Mouse (Mus musculus) heart, adult 8-10 months (tissue): Measurements from ENCODE around the gene S100a2. TPM values are rescaled to one million over a fixed set of nuclear protein-coding genes. Genes with fewer than 3 reads are reported as not detected.

Experiments
- DNase-seq: peaks from one replicate; pipeline ENCODE4 v3.0.0; 2022; ENCODE audit warnings: low spot score
- total RNA-seq, 4 experiments: library from RNA; stranded (reverse); gene quantifications; 2 replicates each; pipeline ENCODE4 v1.2.4; 2022

Gene S100a2
- total RNA-seq, result not detected

DNA sequence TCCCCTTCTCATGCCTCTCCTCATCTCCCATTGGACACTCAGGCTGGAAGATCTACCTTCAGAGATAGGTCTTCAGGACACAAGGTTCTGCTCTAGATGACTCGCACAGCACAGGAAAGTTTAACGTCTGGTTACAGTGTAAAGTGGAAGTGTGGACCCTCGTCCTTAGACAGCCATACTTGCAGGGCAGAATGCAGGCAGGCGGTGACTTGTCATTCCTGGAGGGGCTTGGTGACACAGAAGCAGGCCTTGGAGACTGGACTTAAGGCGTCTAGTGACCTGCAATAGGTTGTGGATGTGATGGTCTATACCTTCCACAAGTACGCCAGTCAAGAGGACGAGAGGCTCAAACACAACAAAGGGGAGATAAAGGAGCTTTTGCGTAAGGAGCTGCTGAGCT is at the start of gene S100a2:
S100a2 (plus strand) TSS at position 301 of the 400 bp plus-strand sequence.
- no peak for DNase-seq

DNA sequence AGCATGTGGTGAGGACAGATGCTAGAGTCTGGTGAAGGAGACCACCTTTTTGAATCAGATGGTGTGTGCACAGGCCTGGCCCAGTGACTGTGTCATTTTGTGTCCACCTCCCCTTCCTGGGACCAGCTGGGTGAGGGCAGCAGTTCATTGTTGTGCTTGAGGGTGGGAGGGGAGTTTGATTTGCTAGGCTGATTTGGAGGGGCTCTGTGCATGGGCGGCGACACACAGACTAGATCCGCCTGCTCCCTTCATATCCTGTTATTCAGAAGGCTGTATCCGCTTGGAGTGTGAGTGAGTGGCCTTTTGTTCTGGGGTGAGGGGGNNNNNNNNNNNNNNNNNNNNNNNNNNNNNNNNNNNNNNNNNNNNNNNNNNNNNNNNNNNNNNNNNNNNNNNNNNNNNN is 49.1 kb upstream of the S100a2 start:
- peak; percentile 78 for DNase-seq

DNA sequence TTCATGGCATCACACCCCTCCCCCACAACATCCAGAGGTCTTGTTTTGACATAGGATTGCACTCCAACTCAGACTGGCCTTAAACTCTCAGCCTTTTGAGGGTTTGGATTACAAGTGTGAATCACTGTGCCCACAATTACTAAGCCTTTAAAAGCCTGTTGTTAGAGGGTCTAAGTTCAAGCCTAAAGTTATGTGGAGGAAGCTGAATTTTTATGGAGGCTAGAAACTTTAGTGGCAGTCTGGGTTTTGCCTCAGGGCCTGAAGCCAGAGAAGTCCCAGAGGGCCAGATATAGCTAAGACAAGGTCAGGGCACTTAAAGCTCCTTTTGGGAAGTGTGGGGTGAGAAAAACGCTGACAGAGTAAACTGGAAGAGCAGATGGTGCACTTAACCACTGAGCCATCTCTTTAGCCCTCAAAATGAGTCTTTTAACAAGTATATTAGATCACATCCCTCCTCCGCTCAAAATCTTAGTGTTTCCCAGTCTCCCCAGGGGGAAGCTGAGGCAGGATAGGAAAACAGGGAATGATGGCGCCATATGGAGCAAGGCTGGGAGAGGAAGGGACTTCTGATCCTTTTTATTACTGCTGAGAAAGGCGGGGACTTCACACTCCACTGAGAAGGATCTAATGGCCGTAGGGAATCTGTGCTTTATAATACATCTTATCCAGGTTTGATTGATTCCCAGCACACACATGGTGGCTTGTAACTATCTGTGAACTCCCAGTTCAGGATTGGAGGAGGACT is 40.2 kb upstream of the S100a2 start:
- DNase-seq, result no peak

DNA sequence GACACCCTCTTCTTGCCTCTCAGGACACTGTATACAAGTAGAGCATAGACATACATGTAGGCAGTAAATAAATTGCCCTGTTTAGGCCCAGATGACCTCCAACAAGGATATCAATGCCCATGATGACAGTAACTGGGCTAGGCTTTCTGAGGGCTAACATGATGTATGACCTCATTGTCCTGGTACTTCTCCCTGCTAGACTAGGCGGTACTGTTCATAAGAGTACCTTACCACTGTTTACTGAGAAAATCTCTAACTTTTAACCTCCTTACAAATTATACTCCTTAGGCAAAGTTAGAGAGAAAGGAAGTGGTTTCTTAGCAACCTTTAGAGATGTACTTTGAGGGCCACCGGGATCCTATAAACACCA is 39.6 kb upstream of the S100a2 start:
- no peak for DNase-seq

DNA sequence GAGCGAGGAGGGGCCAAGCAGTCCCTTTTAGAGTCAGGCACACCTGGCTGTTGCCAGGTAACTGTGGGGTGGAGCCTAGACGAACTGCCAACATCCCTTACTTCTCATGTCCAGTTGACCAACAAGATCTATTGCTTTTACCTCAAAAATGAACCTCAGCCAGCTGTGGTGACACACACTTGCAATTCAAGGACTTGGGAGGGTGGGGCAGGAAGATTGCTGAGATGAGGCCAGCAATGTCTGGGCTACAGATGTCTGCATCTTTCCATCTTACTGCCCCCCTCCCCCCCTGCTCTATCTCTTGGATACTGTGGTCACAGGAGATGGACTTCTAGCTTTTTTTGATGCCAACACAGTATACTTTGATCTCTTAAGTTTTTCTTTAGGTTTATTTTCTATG is 37.8 kb upstream of the S100a2 start:
- DNase-seq, result no peak

DNA sequence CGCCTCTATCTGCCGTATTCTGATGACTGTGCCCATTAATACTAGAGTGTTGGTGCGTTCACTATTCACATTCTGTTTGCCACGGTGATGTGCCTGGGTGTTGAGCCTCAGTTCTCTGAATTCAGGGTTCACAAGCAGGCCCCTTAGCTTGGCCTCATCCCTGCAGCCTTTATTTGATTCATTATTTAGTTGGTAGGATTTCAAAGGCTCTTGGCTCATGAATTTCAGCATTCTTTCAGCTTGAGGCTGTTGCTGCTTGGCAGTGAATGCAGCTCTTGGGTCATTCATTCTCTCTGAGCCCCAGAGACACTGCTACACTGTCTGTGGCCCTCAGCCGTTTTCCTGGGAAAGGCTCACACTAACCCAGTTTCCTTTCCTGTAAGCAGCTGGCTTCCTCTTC is 34.1 kb upstream of the S100a2 start:
- DNase-seq, result peak; percentile 45

DNA sequence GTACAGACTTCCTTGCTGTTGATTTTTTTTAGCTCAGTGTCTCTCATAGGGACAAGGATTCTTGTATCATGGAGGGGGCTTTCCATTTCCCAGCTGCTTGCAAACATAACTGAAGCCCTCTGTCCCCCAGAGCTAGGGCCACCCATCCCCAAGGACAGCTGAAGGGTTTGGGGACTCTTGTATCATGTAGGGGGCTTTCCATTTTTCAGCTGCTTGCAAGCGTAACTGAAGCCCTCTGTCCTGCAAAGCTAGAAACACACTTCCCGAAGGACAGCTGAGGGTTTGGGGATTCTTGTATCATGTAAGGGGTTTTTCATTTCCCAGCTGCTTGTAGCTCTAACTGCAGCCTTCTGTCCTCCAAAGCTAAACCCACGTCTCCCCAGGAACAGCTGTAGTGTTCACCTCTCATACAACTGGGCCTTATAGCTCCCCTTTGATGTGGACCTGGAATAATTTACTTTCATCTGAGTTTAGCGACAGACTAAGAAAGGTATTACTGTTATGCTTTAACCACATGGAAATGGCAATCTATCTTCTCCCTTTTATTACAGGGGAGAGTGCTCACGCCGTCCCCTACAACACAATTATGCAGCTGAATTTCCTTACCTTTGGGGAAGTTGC is 29.9 kb upstream of the S100a2 start, which contains the start of gene S100a3:
S100a3 (plus strand) TSS at position 571 of the 621 bp plus-strand sequence.
- no peak for DNase-seq

DNA sequence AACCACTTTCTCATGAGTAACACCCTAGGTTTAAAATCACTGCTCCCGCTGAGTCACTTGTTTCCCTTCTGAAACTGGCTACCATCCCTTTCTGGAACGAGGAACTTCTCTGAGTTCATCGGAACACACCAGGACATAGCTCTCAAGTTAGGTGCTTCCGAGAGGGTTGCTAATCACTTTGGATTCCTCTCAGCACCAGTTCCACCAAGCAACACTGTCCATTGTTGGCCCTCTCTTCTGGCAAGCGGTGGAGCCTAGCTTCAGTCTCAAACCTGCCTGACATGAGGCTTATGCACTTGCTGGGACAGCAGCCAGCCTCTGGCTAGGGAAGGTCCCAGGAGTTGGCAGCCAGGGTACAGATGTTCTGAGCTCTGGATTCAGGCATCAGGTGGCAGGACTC is 15.4 kb upstream of the S100a2 start:
- peak; percentile 31 for DNase-seq

DNA sequence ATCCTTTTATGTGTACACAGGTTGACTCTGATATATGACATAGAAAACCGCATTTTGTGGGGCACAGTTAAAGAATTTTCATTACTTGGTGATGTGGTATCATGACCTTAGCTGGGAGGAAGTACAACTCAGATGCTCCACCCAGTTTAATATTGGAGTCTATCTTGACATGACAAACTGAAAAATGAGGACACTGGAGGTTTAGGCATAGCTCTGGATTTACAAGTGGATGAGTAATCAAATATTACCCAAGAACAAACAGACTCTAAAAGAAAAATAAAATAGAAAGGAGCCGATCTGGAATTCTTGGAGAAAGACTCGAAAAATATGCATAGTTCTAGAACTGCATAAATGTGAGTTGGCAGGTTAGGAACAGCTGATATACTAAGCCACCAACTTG is 14.7 kb upstream of the S100a2 start:
- no peak for DNase-seq

DNA sequence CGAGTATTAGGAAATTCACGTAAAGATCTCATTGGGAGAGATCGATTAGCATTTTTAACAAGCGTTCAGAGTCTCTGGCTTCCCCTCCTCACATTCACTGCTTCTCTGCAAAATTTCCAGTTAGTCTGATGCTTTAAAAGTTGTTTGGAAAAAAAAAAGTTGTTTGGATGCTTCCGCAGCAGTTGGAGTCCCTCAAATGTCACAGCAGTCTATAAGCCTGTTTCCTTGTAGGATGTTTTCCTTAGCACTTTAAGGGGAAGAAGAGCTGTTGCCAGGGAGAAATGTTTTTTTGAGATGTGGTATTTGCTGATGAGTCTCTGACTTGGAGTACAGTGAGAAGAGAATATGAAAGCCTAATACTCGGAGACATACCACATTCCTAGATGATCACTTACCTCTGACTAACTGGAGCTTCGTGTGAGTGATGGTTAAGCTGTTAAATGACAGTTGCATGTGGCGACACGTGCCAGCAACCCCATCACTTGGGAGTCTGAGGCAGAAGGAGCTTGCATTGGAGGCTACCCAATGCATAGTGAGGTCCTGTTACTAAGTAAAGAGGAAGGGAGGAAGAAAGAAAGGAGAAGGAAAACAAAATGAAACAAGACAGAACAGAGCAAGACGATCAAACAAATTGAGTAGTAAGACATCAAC is 13.6 kb upstream of the S100a2 start:
- DNase-seq, result no peak

DNA sequence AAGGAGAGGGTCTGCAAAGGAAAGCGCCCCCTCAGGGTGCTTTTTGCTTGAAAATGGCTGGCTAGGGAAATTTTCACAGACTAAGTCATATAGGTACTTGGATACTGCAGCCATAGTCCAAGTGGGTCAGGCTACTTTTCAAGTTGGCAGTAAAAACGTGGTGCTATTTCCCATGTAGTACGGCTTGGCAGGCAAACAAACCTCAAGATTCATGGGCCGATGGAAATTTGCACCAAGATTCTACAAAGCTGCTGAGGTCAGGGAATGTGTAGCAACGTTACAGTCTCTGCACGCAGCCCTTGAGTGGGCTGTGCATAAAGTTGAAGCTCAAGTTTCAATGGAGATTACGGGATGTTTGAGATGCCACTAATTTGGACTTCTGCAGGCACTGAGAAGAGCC is 10.6 kb upstream of the S100a2 start:
- no peak for DNase-seq

DNA sequence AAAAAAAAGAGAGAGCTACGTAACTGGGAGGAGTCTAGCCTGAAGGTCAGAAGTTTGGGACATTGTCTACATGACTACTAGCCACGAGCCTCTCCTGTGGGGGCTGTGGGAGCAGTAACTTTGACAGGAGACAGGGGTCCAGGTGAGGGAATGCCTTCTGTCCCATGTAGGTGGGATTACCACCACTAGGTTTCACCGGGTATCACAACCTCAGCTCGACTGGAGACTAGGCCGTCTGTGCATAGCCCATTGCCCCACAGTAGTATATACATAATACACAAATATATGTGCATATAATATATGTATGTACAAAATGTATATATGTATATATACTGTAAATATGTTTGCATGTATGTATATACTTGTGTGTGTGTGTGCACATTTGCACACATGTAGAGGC is 8.9 kb upstream of the S100a2 start:
- DNase-seq, result no peak

DNA sequence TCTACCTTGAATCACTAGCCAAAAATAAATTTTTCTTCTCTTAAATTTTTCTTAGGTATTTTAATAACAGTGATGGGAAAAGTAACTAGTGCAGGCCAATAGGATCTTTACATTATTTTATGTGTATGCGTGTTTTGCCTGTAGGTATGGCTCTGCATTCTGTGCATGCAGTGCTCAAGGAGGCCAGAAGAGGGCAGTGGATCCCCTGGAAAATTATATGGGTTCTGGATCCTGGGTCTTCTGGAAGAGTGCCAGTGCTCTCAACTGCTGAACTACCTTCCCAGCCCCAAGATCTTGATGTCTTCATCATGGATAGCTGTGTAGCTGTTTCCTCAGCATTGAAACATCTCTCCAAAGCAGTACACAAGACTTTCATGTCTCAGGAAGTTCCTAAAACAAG is 7.9 kb upstream of the S100a2 start:
- DNase-seq, result no peak

DNA sequence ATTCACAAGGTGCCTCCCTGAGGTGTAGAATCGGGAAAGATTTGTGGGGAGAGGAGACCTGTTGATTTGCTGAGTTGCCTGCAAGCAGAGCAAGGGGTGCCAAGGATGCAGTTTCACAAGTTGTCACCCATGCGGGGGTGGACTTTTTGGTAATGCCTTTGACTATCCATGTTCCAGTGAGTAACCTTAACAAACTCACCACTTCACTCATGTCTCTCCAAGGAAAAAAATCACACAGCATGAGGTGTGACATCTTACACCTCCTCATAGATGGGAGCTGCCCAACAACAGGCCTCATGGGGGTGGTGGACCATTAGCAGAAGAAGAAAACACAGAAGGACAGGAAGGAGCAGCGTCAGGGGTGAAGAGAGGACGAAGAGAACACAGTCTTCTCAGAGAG is 7.5 kb upstream of the S100a2 start:
- DNase-seq, result no peak

DNA sequence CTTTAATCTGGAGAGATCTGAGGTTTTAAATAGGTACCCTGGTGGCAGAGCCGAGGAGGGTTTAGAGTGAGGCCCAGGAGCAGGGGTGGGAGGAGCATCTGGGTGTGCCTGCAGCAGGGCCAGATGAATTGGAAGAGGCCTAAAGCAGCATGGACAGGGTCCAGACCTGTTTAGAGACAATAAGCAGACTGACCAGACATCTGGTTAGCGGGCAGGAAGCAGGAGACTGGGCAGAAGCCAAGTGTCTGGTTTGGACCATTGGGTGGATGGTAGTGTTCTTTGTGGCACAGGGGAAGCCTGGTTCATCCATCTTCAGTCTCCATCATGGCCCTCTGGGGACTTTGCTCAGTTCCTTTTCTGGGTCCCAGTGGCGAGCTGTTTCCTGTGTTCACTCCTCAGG is 6.2 kb upstream of the S100a2 start:
- peak; percentile 66 for DNase-seq

DNA sequence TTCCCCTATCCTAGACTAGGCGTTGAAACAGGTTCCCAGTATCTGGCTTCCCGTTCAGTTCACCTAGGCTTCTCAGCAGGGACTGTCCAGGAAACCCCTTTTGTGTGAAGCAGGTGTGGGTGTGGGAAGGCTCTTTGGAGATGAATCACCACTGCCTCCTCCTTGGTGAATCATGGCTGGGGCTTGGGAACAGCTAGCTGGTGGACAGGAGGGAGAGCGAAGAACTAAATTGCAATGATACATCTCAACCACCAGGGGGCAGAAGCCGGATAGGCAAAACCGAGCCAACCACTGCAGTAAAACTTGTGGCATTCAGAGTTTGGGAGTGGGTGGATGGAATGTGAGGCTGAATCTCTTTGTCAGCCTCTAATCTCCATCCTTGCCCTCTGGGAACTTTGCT is 4.5 kb upstream of the S100a2 start:
- DNase-seq, result peak; percentile 75

DNA sequence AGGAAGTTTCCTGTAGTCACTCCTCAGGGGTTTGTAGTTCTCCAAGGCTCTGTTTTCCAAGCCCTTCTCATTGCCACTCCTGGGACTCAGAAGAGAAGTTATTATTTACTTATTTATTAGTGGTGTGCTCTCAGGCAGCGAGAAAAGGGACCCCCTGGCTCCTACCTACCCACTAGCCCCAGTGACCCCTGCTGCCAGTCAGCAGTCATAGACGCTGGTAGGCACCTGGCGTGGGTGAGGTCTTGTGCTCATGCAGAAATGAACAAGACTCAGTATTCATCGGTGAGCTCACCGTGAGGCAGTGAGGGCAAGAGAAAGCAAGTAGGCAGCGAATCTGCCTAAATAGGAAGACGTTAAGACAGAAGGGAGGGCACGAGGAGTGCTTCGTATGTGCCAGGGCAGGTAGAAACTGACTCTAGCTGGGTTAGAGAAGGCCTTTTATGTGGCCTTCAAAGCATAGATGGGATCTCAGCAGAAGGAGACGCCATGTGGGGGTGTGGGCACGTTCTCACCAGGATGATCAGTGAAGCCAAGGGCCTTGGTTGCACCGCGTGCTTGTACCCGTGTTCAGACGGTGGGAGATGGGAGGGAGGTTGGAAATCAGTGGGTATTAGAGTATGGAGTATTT is 3.9 kb upstream of the S100a2 start:
- no peak for DNase-seq

DNA sequence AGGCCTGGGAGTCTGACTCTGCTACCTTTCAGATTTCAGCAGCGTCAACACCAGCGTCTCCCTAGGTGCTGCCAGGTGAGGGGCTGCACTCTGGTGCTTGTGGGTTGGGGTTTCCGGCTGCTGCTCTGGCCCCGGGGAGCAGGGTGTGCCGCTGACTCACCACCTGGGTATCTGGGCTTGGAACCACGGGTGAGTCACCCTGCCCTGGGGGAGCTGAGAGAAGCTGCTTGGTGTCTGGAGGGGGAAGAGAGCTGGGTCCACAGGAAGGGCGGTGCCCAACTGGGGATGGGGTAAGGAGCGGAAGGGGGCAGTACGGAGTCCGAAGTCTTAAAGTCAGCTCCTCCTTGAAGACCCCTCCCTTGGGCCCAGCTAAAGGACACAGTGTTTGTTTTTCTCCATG is 3.1 kb upstream of the S100a2 start:
- peak; percentile 77 for DNase-seq

DNA sequence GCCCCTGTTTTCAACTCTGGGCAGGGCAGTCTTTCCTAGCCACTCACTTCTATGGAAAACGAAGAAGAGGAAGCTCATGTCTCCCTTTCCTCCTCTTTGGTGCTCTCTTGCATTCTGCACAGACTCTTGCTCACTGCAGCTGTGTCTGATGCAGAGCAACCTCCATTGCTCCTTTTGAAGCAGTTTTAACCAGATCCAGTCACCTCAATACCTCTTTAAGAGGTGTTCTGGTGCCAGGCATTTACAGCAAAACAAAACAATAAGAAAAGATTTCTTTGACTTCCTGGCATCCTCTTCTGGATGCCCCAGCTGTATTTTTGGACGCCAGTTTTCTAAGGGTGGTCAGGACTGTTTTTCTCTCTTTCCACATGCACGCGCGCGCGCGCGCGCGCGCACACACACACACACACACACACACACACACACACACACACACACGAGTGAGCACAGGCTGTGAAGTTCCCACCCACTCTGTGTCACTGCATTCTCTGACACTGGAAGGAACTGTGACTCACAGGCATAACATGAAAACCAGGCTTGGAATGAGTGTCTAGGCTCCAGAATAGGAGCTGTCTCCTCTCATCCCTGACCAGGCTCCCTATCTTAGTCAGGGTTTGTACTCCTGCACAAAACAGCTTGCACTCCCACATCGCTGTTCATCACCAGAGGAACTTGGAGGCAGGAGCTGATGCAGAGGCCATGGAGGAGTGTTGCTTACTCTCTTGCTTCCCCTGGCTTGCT is 2.5 kb upstream of the S100a2 start:
- peak; percentile 32 for DNase-seq

DNA sequence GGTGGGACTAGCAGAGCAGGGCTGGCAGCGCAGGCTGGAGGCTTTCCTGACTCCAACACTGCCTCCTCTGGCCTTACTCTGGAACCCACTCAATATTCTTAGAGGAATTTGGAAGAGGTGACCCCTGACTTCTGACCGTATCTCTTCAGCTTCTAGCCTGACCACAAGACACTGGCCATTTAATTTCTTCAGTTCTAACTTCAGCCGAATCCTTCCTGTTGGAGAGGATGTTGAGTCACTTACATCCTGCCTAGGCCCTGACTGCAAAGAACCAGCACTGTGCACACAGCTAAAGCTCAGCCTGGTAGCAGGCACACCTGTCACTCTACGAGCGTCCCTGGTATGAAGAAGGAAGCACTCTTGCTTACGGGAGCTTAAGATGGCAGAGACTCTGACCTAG is 657 bp upstream of the S100a2 start:
- no peak for DNase-seq

DNA sequence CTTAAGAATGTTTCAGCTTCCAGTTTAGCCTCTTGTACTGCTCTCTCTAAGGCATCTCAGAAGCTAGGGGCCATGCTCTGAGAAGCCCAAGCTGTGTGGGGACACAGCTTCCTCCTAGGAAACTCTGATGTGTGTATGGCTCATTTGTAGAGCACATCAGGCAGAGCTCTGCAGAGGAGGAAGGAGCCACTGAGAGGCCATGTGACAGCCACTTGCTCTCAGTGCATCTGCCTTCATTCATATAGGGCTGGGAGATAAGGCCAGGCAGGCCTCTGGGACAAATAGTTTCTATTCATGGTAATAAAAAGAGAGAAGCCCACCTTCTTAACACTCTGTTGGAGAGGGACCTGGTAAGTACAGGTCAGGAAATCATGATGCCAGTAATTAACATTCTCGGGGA is 4.4 kb downstream of the S100a2 start:
- DNase-seq, result no peak

DNA sequence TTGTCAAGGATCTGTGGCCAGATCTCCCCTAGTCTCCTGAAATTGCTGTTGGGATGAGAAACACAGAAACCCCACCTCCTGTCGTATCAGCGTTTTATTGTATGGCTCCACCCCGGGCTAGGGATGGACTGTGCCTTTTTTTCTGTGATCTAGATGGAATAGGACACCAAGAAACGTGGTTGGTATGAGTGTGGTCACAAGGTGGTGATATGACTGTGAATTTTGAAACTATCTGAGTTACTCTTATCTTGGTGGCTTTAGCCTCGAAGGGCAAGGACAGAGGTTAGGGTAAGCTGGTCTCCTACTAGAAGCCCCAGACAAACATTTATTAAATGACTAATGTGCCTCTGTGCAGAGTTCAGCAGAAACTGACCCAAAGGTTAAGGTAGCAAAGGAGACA is 5.5 kb downstream of the S100a2 start:
- DNase-seq, result no peak
